Mouse (Mus musculus): ENCODE measurements at regions not wholly inside any gene's neighbourhood (a gene's known extent, or its start where the extent isn't known, plus 50 kb on each side); places are given as distances from the start of the nearest gene placed in this dataset.
"Not testable (repeated sequence)": the region's sequence is repeated elsewhere in the genome, so short reads cannot be mapped to it uniquely, and the experiment has no call there.

GRCm38 (mm10) chr16:25478300-25478699 lies 191.7 kb downstream of the Tprg start:
- no peak for DNase-seq (ENCODE audit: low spot score)

GRCm38 (mm10) chr16:25483831-25484254 lies 197.2 kb downstream of the Tprg start:
- peak; percentile 57 for DNase-seq (ENCODE audit: low spot score)

GRCm38 (mm10) chr16:25485007-25485406 lies 198.4 kb downstream of the Tprg start:
- no peak for DNase-seq (ENCODE audit: low spot score)

GRCm38 (mm10) chr16:25486477-25487094 lies 197.0 kb upstream of the Trp63 start:
- no peak for DNase-seq (ENCODE audit: low spot score)

GRCm38 (mm10) chr16:25490847-25491246 lies 192.7 kb upstream of the Trp63 start:
- no peak for DNase-seq (ENCODE audit: low spot score)

GRCm38 (mm10) chr16:25494153-25494552 lies 189.4 kb upstream of the Trp63 start:
- no peak for DNase-seq (ENCODE audit: low spot score)

GRCm38 (mm10) chr16:25495586-25496196 lies 187.9 kb upstream of the Trp63 start:
- no peak for DNase-seq (ENCODE audit: low spot score)

- no peak for DNase-seq (ENCODE audit: low spot score)
Observed at GRCm38 (mm10) chr16:25504829-25505228, 178.7 kb upstream of the Trp63 start.

- DNase-seq (ENCODE audit: low spot score) = no peak
Observed at GRCm38 (mm10) chr16:25517114-25517868, 166.3 kb upstream of the Trp63 start.

- not testable (repeated sequence) for DNase-seq (ENCODE audit: low spot score)
Observed at GRCm38 (mm10) chr16:25523141-25523540, 160.4 kb upstream of the Trp63 start.

GRCm38 (mm10) chr16:25523621-25524020 lies 159.9 kb upstream of the Trp63 start:
- DNase-seq (ENCODE audit: low spot score) = no peak

GRCm38 (mm10) chr16:25527850-25528249 lies 155.7 kb upstream of the Trp63 start:
- no peak for DNase-seq (ENCODE audit: low spot score)

GRCm38 (mm10) chr16:25528313-25528712 lies 155.2 kb upstream of the Trp63 start:
- DNase-seq (ENCODE audit: low spot score) = no peak

GRCm38 (mm10) chr16:25529681-25530080 lies 153.9 kb upstream of the Trp63 start:
- DNase-seq (ENCODE audit: low spot score) = no peak

- no peak for DNase-seq (ENCODE audit: low spot score)
Observed at GRCm38 (mm10) chr16:25531761-25532336, 151.7 kb upstream of the Trp63 start.

GRCm38 (mm10) chr16:25532519-25533205 lies 150.9 kb upstream of the Trp63 start:
- no peak for DNase-seq (ENCODE audit: low spot score)

- DNase-seq (ENCODE audit: low spot score) = no peak
Observed at GRCm38 (mm10) chr16:25533206-25533580, 150.4 kb upstream of the Trp63 start.

GRCm38 (mm10) chr16:25536550-25536949 lies 147.0 kb upstream of the Trp63 start:
- DNase-seq (ENCODE audit: low spot score) = no peak

- DNase-seq (ENCODE audit: low spot score) = no peak
Observed at GRCm38 (mm10) chr16:25549542-25550110, 133.9 kb upstream of the Trp63 start.

GRCm38 (mm10) chr16:25557181-25557580 lies 126.4 kb upstream of the Trp63 start:
- DNase-seq (ENCODE audit: low spot score) = no peak

- no peak for DNase-seq (ENCODE audit: low spot score)
Observed at GRCm38 (mm10) chr16:25580216-25580615, 103.3 kb upstream of the Trp63 start.

Measured in lung, postnatal 25 days (tissue).